Mouse (Mus musculus): ENCODE results near the gene AC124502.3. TPM values are rescaled to one million over a fixed set of nuclear protein-coding genes. Genes with fewer than 3 reads are reported as not detected.
A peak's percentile ranks its signal among the peaks of the same experiment; 100 is the strongest.
"Not testable (repeated sequence)": the region's sequence is repeated elsewhere in the genome, so short reads cannot be mapped to it uniquely, and the experiment has no call there.

AC124502.3 gene
- polyA plus RNA-seq, 1 experiment from 2014 or later: 1.1 TPM

- Histone ChIP-seq H3K9ac (ENCODE audit: low read length) (no peak overlapping the region), H3K36me3 (ENCODE audit: control insufficient read depth, insufficient read depth, low read length) (no peaks in the 10 kb centered on the region), H3K9me3 (ENCODE audit: control insufficient read depth, low read length) (no peaks in the 10 kb centered on the region), H3K27me3 (replicated peaks; ENCODE audit: control insufficient read depth, insufficient read depth, low read length) (peaks cover 49% of the 10 kb centered on the region), H3K4me3 (ENCODE audit: low read depth, low read length) (no peak overlapping the region), H3K4me1 (replicated peaks; ENCODE audit: control insufficient read depth, insufficient read depth, low read length) (no peaks in the 10 kb centered on the region), H3K4me2 (ENCODE audit: low read length) (no peak overlapping the region), H3K27ac (ENCODE audit: low read depth) (no peak overlapping the region)
- DNase-seq (ENCODE audit: low spot score) (no peak), ATAC-seq (replicated peaks; ENCODE audit: low FRiP score, low TSS enrichment, low read depth) (no peak)
- 93% methylated on average over 1 of the region's 1 CpGs for WGBS
Observed at GRCm38 (mm10) chr19:5079279-5079678, 40.6 kb downstream of the AC124502.3 start.

GRCm38 (mm10) chr19:5082005-5082404 lies 43.3 kb downstream of the AC124502.3 start:
- no peaks in the 10 kb centered on the region for H3K36me3 ChIP-seq (ENCODE audit: control insufficient read depth, insufficient read depth, low read length)
- peaks cover 72% of the 10 kb centered on the region for H3K27me3 ChIP-seq (replicated peaks; ENCODE audit: control insufficient read depth, insufficient read depth, low read length)
- no peak overlapping the region for H3K4me3 ChIP-seq (ENCODE audit: low read depth, low read length)
- no peaks in the 10 kb centered on the region for H3K9me3 ChIP-seq (ENCODE audit: control insufficient read depth, low read length)
- no peak overlapping the region for H3K4me2 ChIP-seq (ENCODE audit: low read length)
- no peak overlapping the region for H3K27ac ChIP-seq (ENCODE audit: low read depth)
- H3K9ac ChIP-seq (ENCODE audit: low read length): no peak overlapping the region
- WGBS: 57% methylated on average over 18 of the region's 18 CpGs
- ATAC-seq (replicated peaks; ENCODE audit: low FRiP score, low TSS enrichment, low read depth) (no peak), DNase-seq (ENCODE audit: low spot score) (no peak)
- H3K4me1 ChIP-seq (replicated peaks; ENCODE audit: control insufficient read depth, insufficient read depth, low read length): no peaks in the 10 kb centered on the region

- H3K27me3 ChIP-seq (replicated peaks; ENCODE audit: control insufficient read depth, insufficient read depth, low read length): peaks cover 72% of the 10 kb centered on the region
- ATAC-seq (replicated peaks; ENCODE audit: low FRiP score, low TSS enrichment, low read depth): no peak
- H3K4me1 ChIP-seq (replicated peaks; ENCODE audit: control insufficient read depth, insufficient read depth, low read length): 0 out of 2 replicates have a peak, but pooled peaks cover 2% of the 10 kb centered on the region
- H3K4me3 ChIP-seq (ENCODE audit: low read depth, low read length): no peak overlapping the region
- no peak for DNase-seq (ENCODE audit: low spot score)
- no peaks in the 10 kb centered on the region for H3K36me3 ChIP-seq (ENCODE audit: control insufficient read depth, insufficient read depth, low read length)
- no peak overlapping the region for H3K4me2 ChIP-seq (ENCODE audit: low read length)
- 63% methylated on average over 24 of the region's 24 CpGs for WGBS
- H3K9ac ChIP-seq (ENCODE audit: low read length): no peak overlapping the region
- H3K9me3 ChIP-seq (ENCODE audit: control insufficient read depth, low read length): no peaks in the 10 kb centered on the region
- H3K27ac ChIP-seq (ENCODE audit: low read depth): no peak overlapping the region
Observed at GRCm38 (mm10) chr19:5082596-5082995, 43.9 kb downstream of the AC124502.3 start.

- H3K36me3 ChIP-seq (ENCODE audit: control insufficient read depth, insufficient read depth, low read length): no peaks in the 10 kb centered on the region
- peaks cover 7% of the 10 kb centered on the region for H3K4me1 ChIP-seq (replicated peaks; ENCODE audit: control insufficient read depth, insufficient read depth, low read length)
- H3K27ac ChIP-seq (ENCODE audit: low read depth): no peak overlapping the region
- peaks cover 72% of the 10 kb centered on the region for H3K27me3 ChIP-seq (replicated peaks; ENCODE audit: control insufficient read depth, insufficient read depth, low read length)
- no peaks in the 10 kb centered on the region for H3K9me3 ChIP-seq (ENCODE audit: control insufficient read depth, low read length)
- 59% methylated on average over 3 of the region's 3 CpGs for WGBS
- H3K4me2 ChIP-seq (ENCODE audit: low read length): no peak overlapping the region
- DNase-seq (ENCODE audit: low spot score): no peak
- H3K4me3 ChIP-seq (ENCODE audit: low read depth, low read length): peak overlapping the region; percentile 37
- no peak for ATAC-seq (replicated peaks; ENCODE audit: low FRiP score, low TSS enrichment, low read depth)
- no peak overlapping the region for H3K9ac ChIP-seq (ENCODE audit: low read length)
Observed at GRCm38 (mm10) chr19:5083961-5084833, 45.5 kb downstream of the AC124502.3 start.

GRCm38 (mm10) chr19:5084834-5085144 lies 46.1 kb downstream of the AC124502.3 start:
- Histone ChIP-seq H3K4me3 (ENCODE audit: low read depth, low read length) (peak overlapping the region; percentile 37), H3K27ac (ENCODE audit: low read depth) (no peak overlapping the region), H3K4me1 (replicated peaks; ENCODE audit: control insufficient read depth, insufficient read depth, low read length) (peaks cover 10% of the 10 kb centered on the region), H3K4me2 (ENCODE audit: low read length) (peak overlapping the region; percentile 68), H3K9ac (ENCODE audit: low read length) (peak overlapping the region; percentile 25; the same call in 1 of the 2 replicates), H3K27me3 (replicated peaks; ENCODE audit: control insufficient read depth, insufficient read depth, low read length) (peaks cover 68% of the 10 kb centered on the region), H3K9me3 (ENCODE audit: control insufficient read depth, low read length) (no peaks in the 10 kb centered on the region), H3K36me3 (ENCODE audit: control insufficient read depth, insufficient read depth, low read length) (peaks cover 4% of the 10 kb centered on the region)
- WGBS: 2% methylated on average over 15 of the region's 15 CpGs
- DNase-seq (ENCODE audit: low spot score): no peak
- no peak for ATAC-seq (replicated peaks; ENCODE audit: low FRiP score, low TSS enrichment, low read depth)

- no peak for ATAC-seq (replicated peaks; ENCODE audit: low FRiP score, low TSS enrichment, low read depth)
- peaks cover 10% of the 10 kb centered on the region for H3K4me1 ChIP-seq (replicated peaks; ENCODE audit: control insufficient read depth, insufficient read depth, low read length)
- peak within 1 kb of the TSS; percentile 25; the same call in 1 of the 2 replicates for H3K9ac ChIP-seq (ENCODE audit: low read length)
- H3K36me3 ChIP-seq (ENCODE audit: control insufficient read depth, insufficient read depth, low read length): peaks cover 5% of the 10 kb centered on the region
- peak; percentile 58 for DNase-seq (ENCODE audit: low spot score)
- H3K4me2 ChIP-seq (ENCODE audit: low read length): peak within 1 kb of the TSS; percentile 68
- peaks cover 63% of the 10 kb centered on the region for H3K27me3 ChIP-seq (replicated peaks; ENCODE audit: control insufficient read depth, insufficient read depth, low read length)
- no peaks in the 10 kb centered on the region for H3K9me3 ChIP-seq (ENCODE audit: control insufficient read depth, low read length)
- under 1% methylated on average over 54 of the region's 69 CpGs for WGBS
- H3K4me3 ChIP-seq (ENCODE audit: low read depth, low read length): peak within 1 kb of the TSS; percentile 37
- H3K27ac ChIP-seq (ENCODE audit: low read depth): no peak within 1 kb of the TSS
Observed at GRCm38 (mm10) chr19:5085145-5085863, 46.6 kb downstream of the AC124502.3 start, which contains the start of gene Tmem151a. TSS of gene Tmem151a (minus strand) at chr19:5085531.

GRCm38 (mm10) chr19:5086533-5086932 lies 47.8 kb downstream of the AC124502.3 start:
- WGBS: 59% methylated on average over 4 of the region's 4 CpGs
- not testable (repeated sequence) for H3K27ac ChIP-seq (ENCODE audit: low read depth); H3K4me2 ChIP-seq (ENCODE audit: low read length); H3K9ac ChIP-seq (ENCODE audit: low read length); DNase-seq (ENCODE audit: low spot score); H3K9me3 ChIP-seq (ENCODE audit: control insufficient read depth, low read length); H3K4me1 ChIP-seq (replicated peaks; ENCODE audit: control insufficient read depth, insufficient read depth, low read length); H3K4me3 ChIP-seq (ENCODE audit: low read depth, low read length); ATAC-seq (replicated peaks; ENCODE audit: low FRiP score, low TSS enrichment, low read depth)
- H3K27me3 ChIP-seq (replicated peaks; ENCODE audit: control insufficient read depth, insufficient read depth, low read length): peaks cover 50% of the 10 kb centered on the region
- H3K36me3 ChIP-seq (ENCODE audit: control insufficient read depth, insufficient read depth, low read length): peaks cover 17% of the 10 kb centered on the region

- no peaks in the 10 kb centered on the region for H3K9me3 ChIP-seq (ENCODE audit: control insufficient read depth, low read length)
- under 1% methylated on average over 58 of the region's 58 CpGs for WGBS
- ATAC-seq (replicated peaks; ENCODE audit: low FRiP score, low TSS enrichment, low read depth) (peak; percentile 89), DNase-seq (ENCODE audit: low spot score) (peak; percentile 99)
- H3K36me3 ChIP-seq (ENCODE audit: control insufficient read depth, insufficient read depth, low read length): peaks cover 29% of the 10 kb centered on the region
- peaks cover 35% of the 10 kb centered on the region for H3K27me3 ChIP-seq (replicated peaks; ENCODE audit: control insufficient read depth, insufficient read depth, low read length)
- H3K27ac ChIP-seq (ENCODE audit: low read depth): peak within 1 kb of the TSS; percentile 74
- H3K4me2 ChIP-seq (ENCODE audit: low read length): peak within 1 kb of the TSS; percentile 93
- peak within 1 kb of the TSS; percentile 69 for H3K9ac ChIP-seq (ENCODE audit: low read length)
- peak within 1 kb of the TSS; percentile 87 for H3K4me3 ChIP-seq (ENCODE audit: low read depth, low read length)
- H3K4me1 ChIP-seq (replicated peaks; ENCODE audit: control insufficient read depth, insufficient read depth, low read length): peaks cover 10% of the 10 kb centered on the region
Observed at GRCm38 (mm10) chr19:5087884-5088728, 49.4 kb downstream of the AC124502.3 start, which contains the start of gene Yif1a. TSS of gene Yif1a (plus strand) at chr19:5088538.

Data from intestine, embryonic 14.5 days (tissue).